Mouse (Mus musculus) heart, postnatal 0 days (tissue): ENCODE data around the gene Lilra5.
"Not testable (repeated sequence)": the region's sequence is repeated elsewhere in the genome, so short reads cannot be mapped to it uniquely, and the experiment has no call there.

Experiments
- CTCF ChIP-seq: IDR thresholded peaks from 2 replicates; pipeline ENCODE4 v1.5.1; 2016; ENCODE audit warnings: antibody characterized with exemption, control low read depth, low read depth
- EP300 ChIP-seq: IDR thresholded peaks from 2 replicates; pipeline ENCODE4 v1.6.1; 2016; ENCODE audit warnings: antibody characterized with exemption, low read depth

GRCm38 (mm10) chr7:4260521-4260920 lies 23.0 kb downstream of the Lilra5 start:
- not testable (repeated sequence) for TF ChIP-seq EP300, CTCF
